Mouse (Mus musculus) megakaryocyte, embryonic 14.5 days (primary cell): ENCODE results near the gene Rbm38.

ENCODE experiments used
- FLI1 ChIP-seq: IDR thresholded peaks from 2 replicates; pipeline ENCODE4 v1.6.1; 2012; ENCODE audit warnings: low read length, inconsistent platforms, mixed read lengths
- GATA1 ChIP-seq: IDR thresholded peaks from 3 replicates; pipeline ENCODE4 v1.6.1; 2012; ENCODE audit warnings: mixed read lengths, low read length, inconsistent platforms, borderline replicate concordance

DNA sequence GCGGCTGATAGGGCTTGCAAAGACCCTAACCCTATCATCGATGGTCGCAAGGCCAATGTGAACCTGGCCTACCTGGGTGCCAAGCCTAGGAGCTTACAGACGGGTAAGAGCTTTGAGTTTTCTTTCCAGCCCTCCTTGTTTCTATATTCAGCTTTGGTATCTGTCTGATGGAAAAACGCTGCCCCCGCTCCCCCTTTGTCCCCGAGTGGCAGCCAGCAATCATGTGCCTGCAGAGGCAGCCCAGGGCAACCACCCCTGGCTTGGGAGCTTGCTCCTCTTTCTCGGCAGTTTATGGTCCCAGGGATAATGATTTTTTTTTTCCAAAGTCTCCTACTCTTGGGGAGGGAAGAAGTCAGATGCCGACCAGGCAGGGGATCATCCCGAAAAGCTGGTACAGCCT lies 2.5 kb downstream of the Rbm38 start:
- TF ChIP-seq GATA1 (no peak), FLI1 (no peak)
